Mouse (Mus musculus) ES-Bruce4 (cell line): ENCODE data around the gene Ccdc148.

Experiments used
- CTCF ChIP-seq: IDR thresholded peaks from one replicate; pipeline ENCODE4 v1.8.1; 2011; ENCODE audit warnings: low read depth, low read length
- EP300 ChIP-seq: IDR thresholded peaks from 2 replicates; pipeline ENCODE4 v1.6.1; 2011; ENCODE audit warnings: low read depth, low read length; ENCODE audit not compliant: insufficient read depth
- POLR2A ChIP-seq: IDR thresholded peaks from one replicate; pipeline ENCODE4 v1.8.1; 2011; ENCODE audit warnings: low read length; ENCODE audit not compliant: insufficient read depth

GRCm38 (mm10) chr2:59036433-59036832, 124.0 kb downstream of the Ccdc148 start:
- no peak for TF ChIP-seq CTCF
- no peak for TF ChIP-seq POLR2A
- TF ChIP-seq EP300, result no peak
